Mouse (Mus musculus) CH12.LX (cell line): ENCODE measurements around the gene Cacna2d2. TPM values are rescaled to one million over a fixed set of nuclear protein-coding genes. Genes with fewer than 3 reads are reported as not detected.

Experiments used
- DNase-seq: peaks from one replicate; pipeline ENCODE4 v3.0.0-alpha.2; 2013; ENCODE audit errors: extremely low read depth
- H3K27ac ChIP-seq: 2 replicates; pipeline ENCODE4 v1.5.1; 2012; ENCODE audit warnings: low read depth, mild to moderate bottlenecking, control low read depth, moderate library complexity; ENCODE audit not compliant: insufficient read depth
- H3K27me3 ChIP-seq: replicated peaks from 2 replicates; pipeline ENCODE3; 2012; ENCODE audit warnings: inconsistent platforms
- H3K36me3 ChIP-seq, 2 experiments: replicated peaks in 1 of 2; 2 replicates each; pipeline versions ENCODE3 to v1.6.1; 2012; ENCODE audit warnings: inconsistent platforms in 1 of 2, low read length in 1 of 2, mild to moderate bottlenecking in 1 of 2, mixed read lengths in 1 of 2, moderate library complexity in 1 of 2; ENCODE audit not compliant: control insufficient read depth in 1 of 2, insufficient read depth in 1 of 2
- H3K4me1 ChIP-seq, 2 experiments: 2 replicates each; pipeline ENCODE4 v1.6.1; 2012; ENCODE audit warnings: inconsistent platforms in 1 of 2, moderate library complexity in 1 of 2; ENCODE audit not compliant: insufficient read depth in 2 of 2, control insufficient read depth in 1 of 2
- H3K4me2 ChIP-seq: 2 replicates; pipeline ENCODE4 v1.6.1; 2012; ENCODE audit warnings: low read depth, mild to moderate bottlenecking, control low read depth; ENCODE audit not compliant: poor library complexity, insufficient read depth, severe bottlenecking
- H3K4me3 ChIP-seq, 3 experiments: fragments of 150-350 bp in 1 of 3; sonication (generic) in 1 of 3; replicated peaks in 1 of 3; 2 replicates each; pipeline versions ENCODE3 to v1.5.1; 2011 to 2012; ENCODE audit warnings: low read depth in 2 of 3, low read length in 2 of 3, mild to moderate bottlenecking in 2 of 3, moderate library complexity in 2 of 3, control low read depth in 1 of 3, improper control_type of control experiment in 1 of 3, inconsistent platforms in 1 of 3, mixed read lengths in 1 of 3; ENCODE audit not compliant: poor library complexity in 1 of 3
- H3K79me2 ChIP-seq: replicated peaks from 2 replicates; pipeline ENCODE4 v1.6.1; 2012; ENCODE audit warnings: mild to moderate bottlenecking, moderate library complexity; ENCODE audit not compliant: control insufficient read depth, poor library complexity, insufficient read depth, severe bottlenecking; ENCODE audit errors: extremely low read depth
- H3K9ac ChIP-seq: 2 replicates; pipeline ENCODE4 v1.6.1; 2012; ENCODE audit warnings: low read depth, mild to moderate bottlenecking, control low read depth, moderate library complexity; ENCODE audit not compliant: insufficient read depth
- H3K9me3 ChIP-seq: replicated peaks from 2 replicates; pipeline ENCODE3; 2012; ENCODE audit warnings: low read length, inconsistent platforms, mixed read lengths
- CHD2 ChIP-seq: IDR thresholded peaks from 2 replicates; pipeline ENCODE4 v1.6.1; 2011; ENCODE audit warnings: low read length, improper control_type of control experiment
- CTCF ChIP-seq, 2 experiments: IDR thresholded peaks in 1 of 2; conservative IDR thresholded peaks in 1 of 2; 2 replicates each; pipeline ENCODE4 v1.5.1; 2011 to 2012; ENCODE audit warnings: low read depth in 2 of 2, low read length in 2 of 2, improper control_type of control experiment in 1 of 2, inconsistent platforms in 1 of 2, mild to moderate bottlenecking in 1 of 2, moderate library complexity in 1 of 2
- ELF1 ChIP-seq: IDR thresholded peaks from 2 replicates; pipeline ENCODE4 v1.6.1; 2014; ENCODE audit warnings: low read depth, mild to moderate bottlenecking, inconsistent platforms, low read length, improper control_type of control experiment
- EP300 ChIP-seq: IDR thresholded peaks from 2 replicates; pipeline ENCODE4 v1.6.1; 2011; ENCODE audit warnings: low read length, improper control_type of control experiment
- ETS1 ChIP-seq: conservative IDR thresholded peaks from 2 replicates; pipeline ENCODE4 v1.6.1; 2012; ENCODE audit warnings: low read depth, mild to moderate bottlenecking, inconsistent platforms, low read length, improper control_type of control experiment, moderate library complexity
- IRF4 ChIP-seq: IDR thresholded peaks from 2 replicates; pipeline ENCODE4 v1.6.1; 2014; ENCODE audit warnings: low read depth, mild to moderate bottlenecking, inconsistent platforms, low read length, improper control_type of control experiment
- KAT2A ChIP-seq: IDR thresholded peaks from 2 replicates; pipeline ENCODE4 v1.6.1; 2012; ENCODE audit warnings: low read length, improper control_type of control experiment, inconsistent platforms; ENCODE audit not compliant: insufficient replicate concordance
- MAFK ChIP-seq: IDR thresholded peaks from 2 replicates; pipeline ENCODE4 v1.6.1; 2011; ENCODE audit warnings: low read length, improper control_type of control experiment; ENCODE audit not compliant: insufficient replicate concordance
- MAX ChIP-seq: IDR thresholded peaks from 2 replicates; pipeline ENCODE4 v1.6.1; 2011; ENCODE audit warnings: low read length, improper control_type of control experiment
- NELFE ChIP-seq: IDR thresholded peaks from 2 replicates; pipeline ENCODE4 v1.6.1; 2011; ENCODE audit warnings: low read depth, low read length, improper control_type of control experiment
- NRF1 ChIP-seq: IDR thresholded peaks from 2 replicates; pipeline ENCODE4 v1.6.1; 2014; ENCODE audit warnings: low read depth, mild to moderate bottlenecking, inconsistent platforms, low read length, improper control_type of control experiment, moderate library complexity
- POLR2A ChIP-seq: IDR thresholded peaks from 2 replicates; pipeline ENCODE4 v1.6.1; 2011; ENCODE audit warnings: low read depth, mild to moderate bottlenecking, improper control_type of control experiment, low read length
- SIN3A ChIP-seq: IDR thresholded peaks from 2 replicates; pipeline ENCODE4 v1.6.1; 2012; ENCODE audit warnings: low read length, improper control_type of control experiment, inconsistent platforms
- SMC3 ChIP-seq: IDR thresholded peaks from 2 replicates; pipeline ENCODE4 v1.6.1; 2011; ENCODE audit warnings: low read depth, low read length, improper control_type of control experiment
- UBTF ChIP-seq: IDR thresholded peaks from 2 replicates; pipeline ENCODE4 v1.6.1; 2012; ENCODE audit warnings: low read depth, mild to moderate bottlenecking, inconsistent platforms, low read length, improper control_type of control experiment, moderate library complexity
- USF1 ChIP-seq: IDR thresholded peaks from 2 replicates; pipeline ENCODE4 v1.6.1; 2014; ENCODE audit warnings: low read depth, mild to moderate bottlenecking, inconsistent platforms, low read length, improper control_type of control experiment
- USF2 ChIP-seq: conservative IDR thresholded peaks from 2 replicates; pipeline ENCODE4 v1.6.1; 2011; ENCODE audit warnings: low read depth, low read length, improper control_type of control experiment
- ZKSCAN1 ChIP-seq: IDR thresholded peaks from 2 replicates; pipeline ENCODE4 v1.6.1; 2012; ENCODE audit warnings: low read depth, inconsistent platforms, low read length, improper control_type of control experiment, borderline replicate concordance
- dilution Hi-C: fragments of 300-500 bp; cut with MboI; formaldehyde crosslinking; loops from 2 replicates; pipeline ENCODE4 v1.14.3; 2020; ENCODE audit warnings: low sequenced_read_pairs; ENCODE audit not compliant: extremely low pct_unique_long_range_greater_than_20kb, extremely low pct_ligation_motif_present
- in situ Hi-C: fragments of 300-500 bp; cut with MboI; formaldehyde crosslinking; loops from 3 replicates; pipeline ENCODE4 v1.14.3; 2019; ENCODE audit warnings: low sequenced_read_pairs, low pct_ligation_motif_present, low pct_unique_long_range_greater_than_20kb, mixed read lengths
- polyA plus RNA-seq: library from polyadenylated mRNA; unstranded; fragments of >175 nt; gene quantifications from 2 replicates; pipeline ENCODE4 v1.2.1, GENCODE M21; 2012; ENCODE audit warnings: low read depth; ENCODE audit not compliant: insufficient read length
- total RNA-seq, 2 experiments: library from RNA; depleted of rRNA; stranded (reverse); fragments of 300-350 nt in 1 of 2; fragments of >200 nt in 1 of 2; gene quantifications; 2 replicates each; pipeline ENCODE4 v1.2.3; 2012 to 2014

The Cacna2d2 gene
- total and polyA plus RNA-seq, 3 experiments = 0.04 TPM; not detected in 2

DNA sequence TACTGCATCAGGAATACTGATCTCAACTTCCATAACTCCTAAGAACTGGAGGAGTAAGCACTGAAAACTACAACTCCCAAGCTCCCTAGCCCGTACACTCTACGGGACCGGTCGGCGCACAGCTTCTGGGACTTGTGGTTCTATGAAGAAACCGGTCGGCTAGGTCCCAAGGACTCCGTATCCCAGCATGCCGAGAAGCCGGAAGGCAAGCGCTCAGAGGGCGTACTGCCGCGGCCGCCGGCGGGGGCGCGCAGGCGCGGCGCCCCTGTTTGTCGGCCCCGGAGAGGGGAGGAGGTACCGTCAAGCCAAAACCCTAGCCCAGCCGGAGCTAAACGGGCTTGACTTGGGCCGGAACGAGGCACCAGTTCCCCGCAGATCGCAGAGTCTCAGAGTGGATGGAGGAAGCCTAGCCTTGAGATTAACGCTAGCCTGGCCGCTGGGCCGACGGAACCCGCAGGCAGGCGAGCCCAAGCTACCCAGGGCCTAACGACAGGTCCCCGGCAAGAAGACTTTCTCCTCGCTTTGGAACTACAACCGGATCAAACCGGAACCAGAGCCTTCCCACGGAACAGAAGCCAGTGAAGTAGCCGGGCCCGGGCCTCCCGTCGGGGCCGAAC, 134.5 kb downstream of the Cacna2d2 start, which contains the start of gene Tmem115 (continued):
- TF ChIP-seq CHD2 = no peak
- no peak for TF ChIP-seq ETS1
- TF ChIP-seq USF1 = no peak
- peak; percentile 99 for TF ChIP-seq KAT2A
- peak; percentile 98 for TF ChIP-seq ELF1
- TF ChIP-seq NRF1 = peak; percentile 93
- peak; percentile 82 for TF ChIP-seq UBTF
- TF ChIP-seq CTCF (conservative IDR thresholded peaks at IDR 0.05 in 1 of 2, IDR thresholded peaks at IDR 0.05 in 1 of 2; ENCODE audit: low read depth in 2 of 2, low read length in 2 of 2) = no peak
- TF ChIP-seq MAFK = no peak
- no peak for TF ChIP-seq EP300
- TF ChIP-seq SMC3 = no peak
- no peak for TF ChIP-seq ZKSCAN1
- peak; percentile 30; the same call in 1 of the 2 replicates for TF ChIP-seq MAX
- TF ChIP-seq IRF4 = peak; percentile 12; the same call in 1 of the 2 replicates
- no peak for TF ChIP-seq USF2
- peak; percentile 78 for TF ChIP-seq POLR2A
- TF ChIP-seq NELFE = peak; percentile 76

DNA sequence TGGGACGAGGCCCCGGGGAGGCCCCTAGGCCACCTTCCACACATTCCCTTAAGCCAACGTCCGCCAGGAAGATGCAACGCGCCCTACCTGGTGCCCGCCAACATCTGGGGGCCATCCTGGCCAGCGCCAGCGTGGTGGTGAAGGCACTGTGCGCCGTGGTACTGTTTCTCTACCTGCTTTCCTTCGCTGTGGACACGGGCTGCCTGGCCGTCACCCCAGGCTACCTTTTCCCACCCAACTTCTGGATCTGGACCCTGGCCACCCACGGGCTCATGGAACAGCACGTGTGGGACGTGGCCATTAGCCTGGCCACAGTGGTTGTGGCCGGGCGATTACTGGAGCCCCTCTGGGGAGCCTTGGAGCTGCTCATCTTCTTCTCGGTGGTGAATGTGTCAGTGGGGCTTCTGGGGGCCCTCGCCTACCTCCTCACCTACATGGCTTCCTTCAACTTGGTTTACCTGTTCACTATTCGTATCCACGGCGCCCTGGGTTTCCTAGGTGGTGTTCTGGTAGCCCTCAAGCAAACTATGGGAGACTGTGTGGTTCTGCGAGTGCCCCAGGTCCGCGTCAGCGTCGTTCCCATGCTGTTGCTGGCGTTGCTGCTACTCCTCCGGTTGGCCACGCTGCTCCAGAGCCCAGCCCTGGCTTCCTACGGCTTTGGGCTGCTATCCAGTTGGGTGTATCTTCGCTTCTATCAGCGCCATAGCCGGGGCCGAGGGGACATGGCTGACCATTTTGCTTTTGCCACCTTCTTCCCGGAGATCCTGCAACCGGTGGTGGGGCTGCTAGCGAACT, 135.2 kb downstream of the Cacna2d2 start:
- Histone ChIP-seq H3K79me2 (peaks cover 36% of the 10 kb centered on the region), H3K4me1 (peaks cover 10 to 32% of the 10 kb centered on the region in 2 experiments), H3K4me2 (peak overlapping the region; percentile 93), H3K9me3 (no peaks in the 10 kb centered on the region), H3K36me3 (peaks cover 23 to 32% of the 10 kb centered on the region in 2 experiments), H3K27me3 (peaks cover 13% of the 10 kb centered on the region), H3K4me3 (peak overlapping the region; percentile 86 to 95 (median 93)), H3K9ac (peak overlapping the region; percentile 77), H3K27ac (0 out of 2 replicates have a peak overlapping the region, but pooled peaks have one; percentile 1)
- TF ChIP-seq SIN3A = 0 out of 2 replicates have a peak, but pooled peaks have one; percentile 30
- TF ChIP-seq MAFK = no peak
- peak; percentile 1; the same call in 1 of the 2 replicates for TF ChIP-seq MAX
- DNase-seq = no peak
- in situ Hi-C loops (no loop called here), dilution Hi-C loops (no loop called here)
